Mouse (Mus musculus): ENCODE measurements at regions not wholly inside any gene's neighbourhood (a gene's known extent, or its start where the extent isn't known, plus 50 kb on each side); places are given as distances from the start of the nearest gene placed in this dataset.

GRCm38 (mm10) chr12:68889141-68889540 is 269.8 kb downstream of the Rps29 start:
- intact Hi-C loops (cut with DNase I), result no loop called here
- DNase-seq, result no peak

GRCm38 (mm10) chr12:68882503-68882902 is 276.5 kb downstream of the Rps29 start:
- intact Hi-C loops (cut with DNase I), result no loop called here
- no peak for DNase-seq

GRCm38 (mm10) chr12:68879425-68879824 is 279.6 kb downstream of the Rps29 start:
- intact Hi-C loops (cut with DNase I), result no loop called here

GRCm38 (mm10) chr12:68871259-68871658 is 287.7 kb downstream of the Rps29 start:
- DNase-seq, result no peak
- intact Hi-C loops (cut with DNase I), result no loop called here

More at GRCm38 (mm10) chr12:68879425-68879824, 279.6 kb downstream of the Rps29 start:
- DNase-seq, result no peak

GRCm38 (mm10) chr12:68862991-68863356 is 296.0 kb downstream of the Rps29 start:
- DNase-seq, result no peak
- intact Hi-C loops (cut with DNase I), result loop anchor here (2.0 to 10.0 kb wide), 2 partner anchors 222 to 1432 kb away; no protein-coding TSS in a partner anchor

GRCm38 (mm10) chr12:68862313-68862990 is 296.5 kb downstream of the Rps29 start:
- intact Hi-C loops (cut with DNase I), result loop anchor here (2.0 to 10.0 kb wide), 2 partner anchors 222 to 1432 kb away; no protein-coding TSS in a partner anchor
- DNase-seq, result peak; percentile 33

- no peak for DNase-seq
- intact Hi-C loops (cut with DNase I), result loop anchor here (10.0 kb wide), 1 partner anchor 224 kb away; no protein-coding TSS in a partner anchor
These were observed 298.7 kb downstream of the Rps29 start for GRCm38 (mm10) chr12:68860332-68860731.

- peak; percentile 6 for DNase-seq
These were observed 309.3 kb downstream of the Rps29 start for GRCm38 (mm10) chr12:68849616-68850140.

GRCm38 (mm10) chr12:68840815-68841214 is 318.2 kb downstream of the Rps29 start:
- intact Hi-C loops (cut with DNase I), result no loop called here
- no peak for DNase-seq

More at GRCm38 (mm10) chr12:68849616-68850140, 309.3 kb downstream of the Rps29 start:
- intact Hi-C loops (cut with DNase I), result no loop called here

- intact Hi-C loops (cut with DNase I), result no loop called here
These were observed 318.8 kb downstream of the Rps29 start for GRCm38 (mm10) chr12:68840156-68840555.

GRCm38 (mm10) chr12:68836023-68836422 is 323.0 kb downstream of the Rps29 start:
- DNase-seq, result no peak
- intact Hi-C loops (cut with DNase I), result no loop called here

More at GRCm38 (mm10) chr12:68840156-68840555, 318.8 kb downstream of the Rps29 start:
- no peak for DNase-seq

- no peak for DNase-seq
- intact Hi-C loops (cut with DNase I), result no loop called here
These were observed 325.1 kb downstream of the Rps29 start for GRCm38 (mm10) chr12:68833914-68834313.

GRCm38 (mm10) chr12:68829404-68829803 is 329.6 kb downstream of the Rps29 start:
- intact Hi-C loops (cut with DNase I), result no loop called here
- no peak for DNase-seq

- no peak for DNase-seq
- intact Hi-C loops (cut with DNase I), result no loop called here
These were observed 331.3 kb downstream of the Rps29 start for GRCm38 (mm10) chr12:68827549-68828249.

GRCm38 (mm10) chr12:68794396-68794795 is 364.6 kb downstream of the Rps29 start:
- intact Hi-C loops (cut with DNase I), result no loop called here
- no peak for DNase-seq

GRCm38 (mm10) chr12:68783636-68784035 is 375.4 kb downstream of the Rps29 start:
- intact Hi-C loops (cut with DNase I), result no loop called here
- DNase-seq, result no peak

GRCm38 (mm10) chr12:68775503-68775902 is 383.5 kb downstream of the Rps29 start:
- intact Hi-C loops (cut with DNase I), result no loop called here
- DNase-seq, result no peak

- DNase-seq, result peak; percentile 79
- intact Hi-C loops (cut with DNase I), result no loop called here
These were observed 384.2 kb downstream of the Rps29 start for GRCm38 (mm10) chr12:68774800-68775199.

GRCm38 (mm10) chr12:68758263-68759020 is 400.5 kb downstream of the Rps29 start:
- DNase-seq, result no peak

GRCm38 (mm10) chr12:68728882-68729281 is 430.1 kb downstream of the Rps29 start:
- DNase-seq, result peak; percentile 8
- intact Hi-C loops (cut with DNase I), result no loop called here

More at GRCm38 (mm10) chr12:68758263-68759020, 400.5 kb downstream of the Rps29 start:
- intact Hi-C loops (cut with DNase I), result no loop called here

- DNase-seq, result no peak
- intact Hi-C loops (cut with DNase I), result no loop called here
These were observed 440.0 kb downstream of the Rps29 start for GRCm38 (mm10) chr12:68718946-68719345.
